Mouse (Mus musculus) testis, adult 2 months (tissue): ENCODE measurements around the gene Drd3. TPM values are rescaled to one million over a fixed set of nuclear protein-coding genes. Genes with fewer than 3 reads are reported as not detected.

Source experiments
- H3K27ac ChIP-seq: fragments of 200-500 bp; 2 replicates; pipeline ENCODE4 v1.5.1; 2012; ENCODE audit warnings: low read depth, low read length; ENCODE audit not compliant: control insufficient read depth, insufficient read depth
- H3K27me3 ChIP-seq: fragments of 200-500 bp; 2 replicates; pipeline ENCODE4 v1.6.1; 2012; ENCODE audit warnings: mild to moderate bottlenecking, low read length, moderate library complexity; ENCODE audit not compliant: control insufficient read depth, insufficient read depth
- H3K36me3 ChIP-seq: fragments of 200-500 bp; 2 replicates; pipeline ENCODE4 v1.6.1; 2012; ENCODE audit warnings: mild to moderate bottlenecking, low read length; ENCODE audit not compliant: control insufficient read depth, insufficient read depth
- H3K4me1 ChIP-seq: fragments of 200-500 bp; 2 replicates; pipeline ENCODE4 v1.6.1; 2012; ENCODE audit warnings: low read length; ENCODE audit not compliant: control insufficient read depth, insufficient read depth
- H3K4me3 ChIP-seq: fragments of 200-500 bp; 2 replicates; pipeline ENCODE4 v1.5.1; 2012; ENCODE audit warnings: low read depth, mild to moderate bottlenecking, low read length, moderate library complexity, mixed read lengths; ENCODE audit not compliant: control insufficient read depth
- CTCF ChIP-seq: fragments of 200-500 bp; IDR thresholded peaks from 2 replicates; pipeline ENCODE4 v1.5.1; 2012; ENCODE audit warnings: low read depth, mild to moderate bottlenecking, inconsistent platforms, low read length, moderate library complexity; ENCODE audit not compliant: control insufficient read depth, insufficient read depth, insufficient replicate concordance
- POLR2A ChIP-seq: fragments of 200-500 bp; IDR thresholded peaks from 2 replicates; pipeline ENCODE4 v1.6.1; 2012; ENCODE audit warnings: low read depth, mild to moderate bottlenecking, inconsistent platforms, low read length, moderate library complexity; ENCODE audit not compliant: control insufficient read depth
- polyA plus RNA-seq: library from polyadenylated mRNA; depleted of rRNA; stranded (reverse); fragments of >200 nt; gene quantifications from 2 replicates; pipeline ENCODE4 v1.2.3, GENCODE M21; 2012; rRNA removed

The Drd3 gene
- not detected in 2 replicates for polyA plus RNA-seq

- Histone ChIP-seq H3K4me3 (no peak within 1 kb of the TSS; the same call in 1 of the 2 replicates), H3K4me1 (peaks cover 3% of the 10 kb centered on the region), H3K27me3 (no peaks in the 10 kb centered on the region), H3K36me3 (no peaks in the 10 kb centered on the region), H3K27ac (no peak within 1 kb of the TSS)
- TF ChIP-seq CTCF (no peak), POLR2A (no peak)
Observed at GRCm38 (mm10) chr16:43753751-43754150, at the start of gene Drd3. Gene Drd3, plus strand, starts transcription at chr16:43754026.

GRCm38 (mm10) chr16:43708335-43709061 lies 45.3 kb upstream of the Drd3 start:
- H3K4me1 ChIP-seq: peaks cover 5% of the 10 kb centered on the region
- no peaks in the 10 kb centered on the region for H3K36me3 ChIP-seq
- no peaks in the 10 kb centered on the region for H3K27me3 ChIP-seq
- H3K4me3 ChIP-seq: no peak overlapping the region
- TF ChIP-seq POLR2A: no peak
- TF ChIP-seq CTCF: no peak
- no peak overlapping the region for H3K27ac ChIP-seq

GRCm38 (mm10) chr16:43709062-43709413 lies 44.8 kb upstream of the Drd3 start:
- H3K4me1 ChIP-seq: peaks cover 5% of the 10 kb centered on the region
- H3K27ac ChIP-seq: no peak overlapping the region
- TF ChIP-seq CTCF (no peak), POLR2A (no peak)
- no peaks in the 10 kb centered on the region for H3K36me3 ChIP-seq
- no peak overlapping the region for H3K4me3 ChIP-seq
- no peaks in the 10 kb centered on the region for H3K27me3 ChIP-seq

GRCm38 (mm10) chr16:43709432-43710133 lies 44.2 kb upstream of the Drd3 start:
- no peak for TF ChIP-seq CTCF
- no peak for TF ChIP-seq POLR2A
- Histone ChIP-seq H3K36me3 (no peaks in the 10 kb centered on the region), H3K27ac (no peak overlapping the region), H3K27me3 (no peaks in the 10 kb centered on the region), H3K4me3 (no peak overlapping the region), H3K4me1 (peaks cover 5% of the 10 kb centered on the region)

- no peak overlapping the region for H3K4me3 ChIP-seq
- TF ChIP-seq CTCF: no peak
- no peak for TF ChIP-seq POLR2A
- H3K4me1 ChIP-seq: peaks cover 5% of the 10 kb centered on the region
- no peak overlapping the region for H3K27ac ChIP-seq
- H3K27me3 ChIP-seq: no peaks in the 10 kb centered on the region
- no peaks in the 10 kb centered on the region for H3K36me3 ChIP-seq
Observed at GRCm38 (mm10) chr16:43710134-43710475, 43.7 kb upstream of the Drd3 start.

GRCm38 (mm10) chr16:43710651-43711050 lies 43.2 kb upstream of the Drd3 start:
- Histone ChIP-seq H3K27ac (no peak overlapping the region), H3K36me3 (no peaks in the 10 kb centered on the region), H3K4me1 (peaks cover 5% of the 10 kb centered on the region), H3K4me3 (peak overlapping the region; percentile 48), H3K27me3 (no peaks in the 10 kb centered on the region)
- TF ChIP-seq CTCF (no peak), POLR2A (no peak)

- no peak for TF ChIP-seq POLR2A
- no peak for TF ChIP-seq CTCF
- Histone ChIP-seq H3K4me1 (peaks cover 5% of the 10 kb centered on the region), H3K36me3 (no peaks in the 10 kb centered on the region)
Observed at GRCm38 (mm10) chr16:43711361-43711760, 42.5 kb upstream of the Drd3 start.

More at GRCm38 (mm10) chr16:43711361-43711760, 42.5 kb upstream of the Drd3 start:
- Histone ChIP-seq H3K27me3 (no peaks in the 10 kb centered on the region), H3K4me3 (no peak overlapping the region), H3K27ac (no peak overlapping the region)
